Mouse (Mus musculus) brain, embryonic 14.5 days (tissue): ENCODE measurements around the gene Ppp1r37.

Experiments used
- CTCF ChIP-seq: fragments of 200-500 bp; IDR thresholded peaks from 2 replicates; pipeline ENCODE4 v1.5.1; 2012; ENCODE audit warnings: inconsistent platforms, mild to moderate bottlenecking, moderate library complexity, borderline replicate concordance; ENCODE audit not compliant: insufficient read depth, insufficient read length; ENCODE audit errors: extremely low read depth
- POLR2A ChIP-seq: fragments of 200-500 bp; IDR thresholded peaks from 2 replicates; pipeline ENCODE4 v1.6.1; 2012; ENCODE audit warnings: mild to moderate bottlenecking, inconsistent platforms, borderline replicate concordance; ENCODE audit not compliant: poor library complexity, insufficient read depth, insufficient read length, severe bottlenecking; ENCODE audit errors: extremely low read depth

- TF ChIP-seq POLR2A = no peak
- TF ChIP-seq CTCF = no peak
Measured at GRCm38 (mm10) chr7:19520032-19520431, 42.8 kb downstream of the Ppp1r37 start.
